Mouse (Mus musculus) intestine, embryonic 14.5 days (tissue): ENCODE measurements around the gene Gm3402. TPM values are rescaled to one million over a fixed set of nuclear protein-coding genes. Genes with fewer than 3 reads are reported as not detected.
"Not testable (repeated sequence)": the region's sequence is repeated elsewhere in the genome, so short reads cannot be mapped to it uniquely, and the experiment has no call there.

Experiments used
- ATAC-seq: fragments of 200-750 bp; cut with Nextera tagmentation; replicated peaks from 2 replicates; pipeline ENCODE4 v1.8.0; 2017; ENCODE audit warnings: low read depth, moderate number of reproducible peaks, moderate TSS enrichment, moderate library complexity; ENCODE audit not compliant: low FRiP score, low TSS enrichment
- DNase-seq: peaks from one replicate; pipeline ENCODE4 v3.0.0-alpha.2; 2018; ENCODE audit warnings: low spot score
- H3K27ac ChIP-seq: fragments of 300-500 bp; sonication (generic); 2 replicates; pipeline ENCODE4 v1.5.1; 2014; ENCODE audit warnings: low read depth, mild to moderate bottlenecking, control low read depth
- H3K27me3 ChIP-seq: fragments of 300-500 bp; sonication (generic); replicated peaks from 2 replicates; pipeline ENCODE4 v1.6.1; 2014; ENCODE audit warnings: low read length, control low read depth; ENCODE audit not compliant: control insufficient read depth, insufficient read depth
- H3K36me3 ChIP-seq: fragments of 300-500 bp; sonication (generic); 2 replicates; pipeline ENCODE4 v1.6.1; 2014; ENCODE audit warnings: low read length, control low read depth; ENCODE audit not compliant: control insufficient read depth, insufficient read depth
- H3K4me1 ChIP-seq: fragments of 300-500 bp; sonication (generic); replicated peaks from 2 replicates; pipeline ENCODE4 v1.6.1; 2014; ENCODE audit warnings: low read length, control low read depth, mixed read lengths; ENCODE audit not compliant: control insufficient read depth, insufficient read depth
- H3K4me2 ChIP-seq: fragments of 300-500 bp; sonication (generic); 2 replicates; pipeline ENCODE4 v1.6.1; 2014; ENCODE audit warnings: low read length
- H3K4me3 ChIP-seq: fragments of 300-500 bp; sonication (generic); 2 replicates; pipeline ENCODE4 v1.5.1; 2014; ENCODE audit warnings: low read depth, low read length, control low read depth, mixed read lengths
- H3K9ac ChIP-seq: fragments of 300-500 bp; sonication (generic); 2 replicates; pipeline ENCODE4 v1.6.1; 2014; ENCODE audit warnings: mild to moderate bottlenecking, low read length
- H3K9me3 ChIP-seq: fragments of 300-500 bp; sonication (generic); 2 replicates; pipeline ENCODE4 v1.6.1; 2016; ENCODE audit warnings: low read length, control low read depth; ENCODE audit not compliant: control insufficient read depth
- WGBS: fragments of 180-500 bp; shearing (Covaris S2); extraction: QIAGEN DNeasy Blood & Tissue Kit; methylation state at CpG from one replicate; pipeline ENCODE4 v1.1.7; 2014; 5-methylcytosine and 5-hydroxymethylcytosine counted together
- polyA plus RNA-seq: library from polyadenylated mRNA; unstranded; fragments of >200 nt; fragmentation: Nextera tagmentation; extraction: Ambion mirVana; gene quantifications from 2 replicates; pipeline ENCODE4 v1.2.1, GENCODE M21; 2014

Gene Gm3402
- polyA plus RNA-seq, 1 experiment from 2014 or later: not detected

- not testable (repeated sequence) for H3K9ac ChIP-seq, H3K27me3 ChIP-seq, H3K27ac ChIP-seq, H3K9me3 ChIP-seq, DNase-seq, H3K4me1 ChIP-seq, ATAC-seq, H3K4me3 ChIP-seq, H3K36me3 ChIP-seq, H3K4me2 ChIP-seq
- WGBS: no CpG with 5 or more reads among the region's 5 CpGs
Measured at GRCm38 (mm10) chr5:146491063-146491462, 22.9 kb upstream of the Gm3402 start, which contains the start of gene Gm6370. Gm6370 (plus strand) TSS chr5:146491363.

GRCm38 (mm10) chr5:146502099-146502498 lies 11.8 kb upstream of the Gm3402 start, which contains the start of gene 4930449I24Rik:
4930449I24Rik (plus strand) TSS chr5:146502399.
- H3K4me3 ChIP-seq, H3K4me2 ChIP-seq, H3K9ac ChIP-seq, H3K27ac ChIP-seq, H3K27me3 ChIP-seq, DNase-seq, H3K9me3 ChIP-seq, ATAC-seq, H3K36me3 ChIP-seq, H3K4me1 ChIP-seq: not testable (repeated sequence)
- WGBS: no CpG with 5 or more reads among the region's 5 CpGs

GRCm38 (mm10) chr5:146525501-146525900 lies 11.6 kb downstream of the Gm3402 start, which contains the start of gene Gm3404:
Gm3404 (plus strand) TSS chr5:146525801.
- not testable (repeated sequence) for H3K4me2 ChIP-seq, H3K4me3 ChIP-seq, H3K36me3 ChIP-seq, ATAC-seq, DNase-seq, H3K9ac ChIP-seq, H3K9me3 ChIP-seq, H3K27me3 ChIP-seq, H3K4me1 ChIP-seq, H3K27ac ChIP-seq
- WGBS: 85% methylated on average over 2 of the region's 3 CpGs

- 100% methylated on average over 2 of the region's 3 CpGs for WGBS
- not testable (repeated sequence) for H3K36me3 ChIP-seq, H3K27me3 ChIP-seq, H3K9me3 ChIP-seq, H3K4me1 ChIP-seq, H3K27ac ChIP-seq, DNase-seq, H3K4me2 ChIP-seq, H3K9ac ChIP-seq, ATAC-seq, H3K4me3 ChIP-seq
Measured at GRCm38 (mm10) chr5:146537347-146537746, 23.4 kb downstream of the Gm3402 start, which contains the start of gene Gm3409. Gm3409 (plus strand) TSS chr5:146537647.

- DNase-seq, H3K27ac ChIP-seq, H3K9me3 ChIP-seq, H3K4me3 ChIP-seq, ATAC-seq, H3K9ac ChIP-seq, H3K27me3 ChIP-seq, H3K4me1 ChIP-seq, H3K4me2 ChIP-seq, H3K36me3 ChIP-seq: not testable (repeated sequence)
- WGBS: no CpG with 5 or more reads among the region's 3 CpGs
Measured at GRCm38 (mm10) chr5:146555836-146556235, 41.9 kb downstream of the Gm3402 start, which contains the start of gene Gm3415. Gm3415 (plus strand) TSS chr5:146556136.

- Histone ChIP-seq H3K4me3 (no peak overlapping the region), H3K4me2 (no peak overlapping the region), H3K27ac (no peak overlapping the region), H3K36me3 (no peaks in the 10 kb centered on the region), H3K27me3 (no peaks in the 10 kb centered on the region), H3K9ac (no peak overlapping the region), H3K4me1 (no peaks in the 10 kb centered on the region), H3K9me3 (no peaks in the 10 kb centered on the region)
- DNase-seq: no peak
- ATAC-seq: no peak
- 86% methylated on average over 1 of the region's 1 CpGs for WGBS
Measured at GRCm38 (mm10) chr5:146564259-146564658, 50.3 kb downstream of the Gm3402 start.

Other genes starting within 250 kb of the Gm3402 start
- 1.5 TPM in 2 replicates for gene Wasf3, start 129.1 kb upstream of the Gm3402 start, polyA plus RNA-seq
- not detected in 2 replicates for gene Gm6408, start 32.2 kb upstream of the Gm3402 start, polyA plus RNA-seq
- not detected in 2 replicates for gene Gm6370, start 22.8 kb upstream of the Gm3402 start, polyA plus RNA-seq
- not detected in 2 replicates for gene 4930449I24Rik, start 11.7 kb upstream of the Gm3402 start, polyA plus RNA-seq
- not detected in 2 replicates for gene Gm3404, start 11.7 kb downstream of the Gm3402 start, polyA plus RNA-seq
- gene Gm3409, start 23.5 kb downstream of the Gm3402 start, polyA plus RNA-seq: not detected in 2 replicates
- not detected in 2 replicates for gene Gm3415, start 42.0 kb downstream of the Gm3402 start, polyA plus RNA-seq
- gene Gpr12, start 71.1 kb downstream of the Gm3402 start, polyA plus RNA-seq: 0.62 TPM in 1 of 2 replicates, not detected in the other